21 mouse cellular contexts compared by ENCODE assay signal in the genomic region with DNA sequence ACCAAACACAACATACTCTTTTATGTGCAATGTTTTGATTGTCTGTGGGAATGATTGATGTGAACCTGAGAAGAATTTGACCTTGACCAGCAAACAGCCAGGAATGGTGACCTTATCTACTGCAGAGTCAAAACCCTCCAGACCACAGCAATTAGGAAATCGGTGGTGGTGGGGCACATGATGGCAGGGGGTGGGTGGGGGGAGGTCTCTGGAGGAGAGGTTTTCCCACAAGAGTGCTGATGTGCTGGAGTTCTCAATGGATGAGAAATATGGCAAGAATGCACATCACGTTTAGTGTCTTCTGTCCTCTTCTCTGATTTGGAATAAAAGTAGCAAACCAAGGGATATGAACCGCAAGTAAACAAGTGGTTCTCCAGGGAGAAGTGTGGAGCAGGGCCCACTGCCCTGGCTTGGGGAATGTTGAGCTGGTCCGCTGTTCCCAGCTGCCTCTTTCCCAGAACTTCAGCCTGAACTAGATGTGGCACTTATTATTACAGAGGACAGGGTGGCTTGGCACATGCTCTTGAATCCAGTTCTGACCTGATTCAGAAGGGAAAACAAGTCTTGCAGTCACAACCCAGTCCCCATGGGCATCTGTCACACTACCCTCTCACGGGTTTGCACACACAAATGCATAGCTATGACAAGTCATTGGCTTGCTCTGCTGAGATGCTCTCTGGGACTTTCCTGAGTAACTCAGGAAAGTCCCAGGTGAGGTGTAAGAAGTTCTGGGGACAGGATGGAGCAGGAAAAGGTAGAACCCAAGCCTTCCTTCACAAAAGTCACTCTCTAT.
DNase-seq lines count a peak whose midpoint lies in the region.
"Had no signal": no experiment of that assay in that cellular context is flagged by ENCODE, and none has a peak within 500 bp of the region (broad histone marks: within the 10 kb centered on the region; RNA-seq: fewer than 3 reads in every experiment).

No protein-coding gene starts in this region.

- H3K27ac ChIP-seq in heart, embryonic 10.5 days: peak overlapping the region; percentile 62; the same call in 1 of the 2 replicates
- H3K27ac ChIP-seq: embryonic facial prominence, embryonic 12.5 days; intestine, embryonic 15.5 days; layer of hippocampus, adult 2 months; limb, embryonic 13.5 days; macrophage; midbrain, embryonic 13.5 days; neural tube, embryonic 13.5 days; stomach, embryonic 15.5 days had no signal

- no peaks in the 10 kb centered on the region for H3K36me3 ChIP-seq in heart, embryonic 10.5 days
- H3K36me3 ChIP-seq: embryonic facial prominence, embryonic 12.5 days; intestine, embryonic 15.5 days; limb, embryonic 13.5 days; midbrain, embryonic 13.5 days; neural tube, embryonic 13.5 days; stomach, embryonic 15.5 days had no signal

- WGBS in heart, embryonic 10.5 days: 52% methylated on average over 5 of the region's 5 CpGs

- intact Hi-C loops in heart, postnatal 14 days (cut with DNase I): no loop called here

- H3K27me3 ChIP-seq in heart, embryonic 10.5 days (ENCODE audit: insufficient read depth, poor library complexity, severe bottlenecking): no peaks in the 10 kb centered on the region
- H3K27me3 ChIP-seq: embryonic facial prominence, embryonic 12.5 days; intestine, embryonic 15.5 days; midbrain, embryonic 13.5 days; neural tube, embryonic 13.5 days; stomach, embryonic 15.5 days had no signal

- no peak for DNase-seq in heart, embryonic 10.5 days (ENCODE audit: low spot score)
- no peak for DNase-seq in heart, postnatal 14 days
- peak; percentile 54 for DNase-seq in Muller cell, postnatal 12 days (ENCODE audit: inconsistent ontology term)
- DNase-seq in fibroblast of lung, adult 2 months (ENCODE audit: low read depth): peak; percentile 90
- no peak for DNase-seq in right cerebral cortex, postnatal 36 days (ENCODE audit: low spot score in 2 of 2)
- DNase-seq in lung, postnatal 4 days: no peak
- no peak for DNase-seq in heart, adult 18-20 months
- DNase-seq: adrenal gland, adult 8-10 months; cerebellum, adult 2 months; forebrain, postnatal 0 days; gastrocnemius, postnatal 10 days; kidney, adult 2 months; kidney, postnatal 36 days had no signal

- H3K4me1 ChIP-seq in heart, embryonic 10.5 days: peaks cover 11% of the 10 kb centered on the region
- H3K4me1 ChIP-seq: intestine, embryonic 15.5 days; midbrain, embryonic 13.5 days; neural tube, embryonic 13.5 days; stomach, embryonic 15.5 days had no signal

- no peak overlapping the region for H3K4me3 ChIP-seq in heart, embryonic 10.5 days
- H3K4me3 ChIP-seq: embryonic facial prominence, embryonic 12.5 days; intestine, embryonic 15.5 days; layer of hippocampus, adult 2 months; limb, embryonic 13.5 days; midbrain, embryonic 13.5 days; neural tube, embryonic 13.5 days; stomach, embryonic 15.5 days had no signal

- no peaks in the 10 kb centered on the region for H3K9me3 ChIP-seq in heart, embryonic 10.5 days
- H3K9me3 ChIP-seq: embryonic facial prominence, embryonic 12.5 days; intestine, embryonic 15.5 days; limb, embryonic 13.5 days; midbrain, embryonic 13.5 days; neural tube, embryonic 13.5 days; stomach, embryonic 15.5 days had no signal

Comparison
In these comparisons a context has a peak if more than half of its experiments do, and no peak if none do; other contexts are left out.
1. DNase-seq: peak in Muller cell, postnatal 12 days (single experiment) and fibroblast of lung, adult 2 months (single experiment); none in heart, embryonic 10.5 days (single experiment), heart, postnatal 14 days (0 of 2), right cerebral cortex, postnatal 36 days (0 of 2), lung, postnatal 4 days (0 of 2) and heart, adult 18-20 months (0 of 2).